Mouse (Mus musculus) yolk sac, embryonic 10.5 days (tissue): ENCODE results near the gene Cdrt4.

Experiments
- DNase-seq: peaks from one replicate; pipeline ENCODE4 v3.0.0-alpha.2; 2017; ENCODE audit warnings: low spot score

Gene Cdrt4

DNA sequence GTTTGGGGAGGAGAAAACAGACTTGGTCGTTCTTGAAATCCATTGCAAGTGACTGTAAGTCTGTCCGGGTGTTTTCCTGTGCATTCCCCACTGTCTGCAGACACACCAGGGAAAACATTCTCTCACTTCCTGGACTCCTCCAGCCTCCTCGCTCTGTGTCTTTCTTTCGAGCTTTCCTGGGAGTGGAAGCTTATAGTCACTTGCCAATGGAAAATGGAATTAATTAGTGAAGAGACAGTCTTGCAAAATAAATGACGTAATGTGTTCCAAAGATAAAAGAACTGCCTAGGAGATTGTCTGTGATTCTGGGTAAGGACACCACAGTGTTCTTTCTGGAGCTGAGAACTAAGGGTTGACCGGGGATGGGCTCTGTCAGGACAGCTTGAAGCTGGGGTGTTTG, 7.5 kb upstream of the Cdrt4 start:
- DNase-seq, result no peak

DNA sequence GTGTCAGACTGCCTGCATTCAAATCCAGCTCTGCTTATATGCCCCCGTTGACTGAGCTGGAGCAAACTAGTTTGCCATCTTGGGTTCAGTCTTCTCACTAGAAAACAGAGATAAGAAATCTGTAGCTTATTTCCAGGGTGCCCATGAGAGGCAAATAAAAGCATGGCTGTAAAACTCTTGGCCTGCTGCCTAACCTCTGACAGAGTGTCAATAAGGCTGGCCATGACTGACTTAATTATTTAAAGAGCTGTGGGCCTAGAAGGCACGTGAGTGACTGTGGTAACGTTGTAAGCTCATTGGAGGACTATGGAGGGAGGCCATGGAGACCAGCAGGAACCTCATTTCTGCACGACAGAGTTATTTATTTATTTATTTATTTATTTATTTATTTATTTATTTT, 5.5 kb upstream of the Cdrt4 start:
- DNase-seq, result no peak

DNA sequence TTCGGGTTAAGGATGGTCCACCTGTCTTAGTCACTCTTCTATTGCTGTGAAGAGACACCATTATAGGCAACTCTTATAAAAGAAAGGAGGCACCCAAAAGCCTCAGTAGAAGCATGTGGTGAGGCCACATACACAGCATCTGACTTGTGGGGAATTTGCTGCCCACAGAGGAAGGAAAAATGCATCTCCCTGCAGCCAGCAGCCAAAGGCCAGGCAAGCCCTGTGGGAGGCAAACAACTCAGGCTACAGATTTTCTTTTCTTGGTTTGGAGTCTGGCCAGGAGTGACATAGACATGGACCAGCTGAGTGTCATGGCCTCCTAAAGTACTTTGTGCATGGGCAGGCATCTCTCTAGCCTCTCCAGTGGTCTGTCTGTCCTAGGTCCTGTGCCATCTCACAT, 1.4 kb upstream of the Cdrt4 start:
- no peak for DNase-seq

DNA sequence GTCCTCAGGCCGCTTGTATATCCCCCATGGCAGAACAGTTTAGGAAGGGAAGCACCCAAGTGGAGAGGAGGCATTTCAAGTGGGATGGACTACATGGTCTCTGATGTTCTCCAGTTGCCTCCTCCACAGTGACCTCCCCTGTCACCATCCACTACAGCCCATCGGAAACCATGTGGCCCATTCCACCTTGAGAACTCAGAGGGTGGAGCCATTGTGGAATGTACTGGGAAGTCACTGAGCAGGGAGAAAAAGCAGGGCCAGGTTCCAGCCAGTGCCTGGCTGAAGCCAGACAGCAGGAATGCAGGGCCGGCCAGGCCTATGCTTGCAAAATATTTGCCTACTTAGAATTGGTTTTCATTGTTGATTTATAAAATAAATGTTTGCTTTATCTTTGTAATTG, 3.8 kb downstream of the Cdrt4 start:
- no peak for DNase-seq

DNA sequence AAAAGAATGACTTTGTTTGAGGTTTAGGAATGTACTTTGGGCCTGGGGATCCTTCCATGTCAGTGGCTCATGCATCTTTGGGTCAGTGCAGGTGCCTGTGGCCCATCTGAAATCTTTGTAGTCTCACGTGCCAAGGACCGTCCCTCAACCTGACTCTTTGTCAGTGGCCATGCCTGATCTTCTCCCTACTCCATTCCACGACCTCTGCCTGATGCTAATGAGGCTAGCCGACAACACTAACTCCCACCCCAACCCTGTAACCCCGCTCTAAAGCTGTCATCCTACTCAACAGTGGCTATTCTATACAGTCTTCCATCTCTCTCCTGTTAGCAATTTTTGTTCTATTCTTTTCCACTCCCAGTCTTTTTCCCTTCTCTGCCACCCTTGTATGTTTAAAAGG, 4.2 kb downstream of the Cdrt4 start:
- DNase-seq, result no peak

DNA sequence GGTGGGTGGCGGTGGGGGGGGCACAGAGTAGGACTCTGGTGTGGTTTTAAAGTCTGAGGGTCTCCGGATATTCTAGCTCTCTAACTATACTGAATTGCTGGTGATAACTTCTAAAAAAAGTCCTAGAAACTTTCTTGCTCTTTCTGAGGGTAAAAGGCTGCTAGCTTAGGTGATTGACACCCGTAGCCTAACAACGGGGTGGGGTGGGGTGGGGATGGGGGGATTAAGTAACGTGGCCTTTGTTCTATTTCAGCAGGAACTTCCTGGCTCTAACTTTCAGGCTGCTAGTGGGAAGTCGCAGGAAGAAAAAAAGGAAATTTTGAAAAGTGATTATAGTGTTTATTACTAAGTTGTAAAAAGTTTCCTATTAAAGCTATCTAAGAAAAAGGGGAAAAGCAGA, 4.8 kb downstream of the Cdrt4 start:
- DNase-seq, result no peak

DNA sequence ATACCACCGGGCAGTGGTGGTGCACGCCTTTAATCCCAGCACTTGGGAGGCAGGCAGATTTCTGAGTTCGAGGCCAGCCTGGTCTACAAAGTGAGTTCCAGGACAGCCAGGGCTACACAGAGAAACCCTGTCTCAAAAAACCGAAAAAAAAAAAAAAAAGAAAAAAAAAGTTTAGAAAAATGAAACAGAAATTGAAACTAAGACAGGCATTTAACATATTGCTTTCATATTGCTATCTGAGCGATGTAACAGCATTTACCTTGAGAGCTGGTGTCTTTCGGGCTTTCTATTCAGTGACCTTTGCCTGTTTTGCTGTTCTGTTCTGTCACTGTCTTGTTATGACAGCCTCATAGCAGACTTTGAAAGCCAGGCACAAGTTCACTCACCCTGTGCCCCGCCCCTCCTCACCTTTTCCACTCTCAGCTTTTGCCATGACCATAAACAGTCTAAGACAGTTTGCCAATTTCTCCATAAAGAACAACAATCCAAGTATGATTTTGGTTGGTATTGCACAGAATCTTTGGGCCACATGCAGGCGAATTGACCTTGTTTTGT, 6.7 kb downstream of the Cdrt4 start:
- DNase-seq, result no peak

DNA sequence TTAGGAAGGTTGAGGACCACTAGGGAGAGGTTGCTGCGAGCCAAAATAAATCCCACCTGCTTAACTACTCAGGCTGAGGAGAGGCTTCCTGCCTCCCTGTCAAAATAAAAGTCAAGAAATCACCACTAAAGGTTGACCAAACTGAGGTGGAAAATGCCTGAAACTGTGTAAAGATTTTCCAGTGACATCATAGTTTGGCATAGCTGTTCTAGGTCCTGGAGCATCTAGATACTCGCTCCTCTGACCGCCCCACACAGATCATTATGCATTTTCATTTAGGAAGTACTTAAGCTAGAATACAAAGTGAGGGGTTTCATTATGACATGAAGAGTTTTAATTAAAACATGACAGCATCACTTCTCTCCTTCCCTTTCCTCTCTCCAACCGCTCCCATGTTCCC, 12.3 kb downstream of the Cdrt4 start:
- no peak for DNase-seq

DNA sequence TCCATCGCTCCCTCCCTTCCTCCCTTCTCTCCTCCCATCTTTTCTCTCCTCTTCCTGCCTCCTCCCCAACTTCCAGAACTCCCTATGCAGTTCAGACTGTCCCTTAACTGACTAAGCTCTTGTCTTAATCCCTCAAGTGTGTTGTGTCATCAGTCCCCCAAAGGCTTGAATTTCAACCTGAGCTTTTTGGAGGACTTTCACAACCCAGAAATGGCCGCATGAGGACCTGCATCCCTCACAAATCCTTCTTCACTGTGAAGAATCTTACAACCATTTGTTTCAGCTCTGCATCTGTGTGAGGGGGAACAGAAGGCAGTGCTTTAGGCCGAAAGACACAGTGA, 15.4 kb downstream of the Cdrt4 start:
- DNase-seq, result peak; percentile 7

DNA sequence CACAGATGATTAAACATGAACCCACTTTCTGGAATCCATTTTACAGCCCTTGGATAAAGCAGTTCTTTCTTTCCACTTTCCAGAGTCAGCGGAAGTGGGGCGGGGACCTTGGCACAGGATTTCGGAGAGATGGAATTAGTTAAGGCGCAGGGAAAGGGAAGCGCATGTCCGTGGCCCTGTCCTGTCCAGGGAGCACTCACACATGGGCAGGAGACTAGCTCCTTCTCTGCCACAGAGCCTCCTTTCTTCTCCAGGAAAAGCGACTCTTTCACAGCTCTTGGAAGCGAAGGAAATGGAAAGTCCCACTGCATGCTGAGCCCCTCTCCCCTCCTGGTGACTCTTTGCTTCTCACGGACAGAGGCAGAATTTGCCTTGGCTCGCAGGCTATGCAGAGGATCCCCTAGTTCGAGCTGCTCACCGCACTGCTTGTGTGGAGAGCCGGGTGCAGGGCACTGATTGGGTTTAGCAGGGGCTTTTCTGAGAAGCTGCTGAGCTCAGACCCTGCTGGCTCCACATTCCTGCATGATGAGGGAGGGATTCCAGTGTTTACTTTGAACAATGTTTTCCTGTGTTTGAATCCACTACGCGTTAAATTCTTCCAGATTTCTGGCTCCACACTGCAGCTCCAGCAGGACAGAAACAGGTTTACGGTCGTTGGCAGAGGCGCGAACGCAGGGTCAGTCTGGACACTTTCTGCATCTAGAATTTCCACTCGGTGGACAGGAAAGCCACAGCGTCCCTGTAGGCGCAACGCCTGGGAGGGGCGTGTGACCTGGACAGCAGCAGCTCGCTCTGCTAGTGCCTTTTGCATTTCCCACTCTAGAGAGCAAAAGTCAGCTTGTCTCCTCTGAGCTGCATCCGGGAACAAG, 16.0 kb downstream of the Cdrt4 start:
- peak; percentile 72 for DNase-seq

DNA sequence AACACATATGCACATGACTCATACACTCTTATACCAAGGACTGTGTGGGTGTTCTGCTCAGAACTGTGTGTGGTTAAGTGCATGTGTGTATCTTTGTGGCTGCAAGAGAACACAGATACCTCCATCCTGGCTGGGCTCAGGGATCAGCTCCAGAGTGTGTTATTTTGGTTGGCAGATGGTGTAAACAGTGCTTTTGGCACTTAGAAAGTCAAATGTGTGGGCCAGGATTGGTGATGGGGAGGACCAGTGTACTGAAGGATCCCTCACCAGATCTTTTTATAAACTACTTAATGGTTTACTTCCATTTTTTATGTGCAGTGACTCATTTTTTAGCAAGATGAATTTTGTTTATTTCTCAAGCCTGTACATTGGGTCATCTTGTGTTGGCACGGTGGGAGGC, 26.2 kb downstream of the Cdrt4 start:
- no peak for DNase-seq

DNA sequence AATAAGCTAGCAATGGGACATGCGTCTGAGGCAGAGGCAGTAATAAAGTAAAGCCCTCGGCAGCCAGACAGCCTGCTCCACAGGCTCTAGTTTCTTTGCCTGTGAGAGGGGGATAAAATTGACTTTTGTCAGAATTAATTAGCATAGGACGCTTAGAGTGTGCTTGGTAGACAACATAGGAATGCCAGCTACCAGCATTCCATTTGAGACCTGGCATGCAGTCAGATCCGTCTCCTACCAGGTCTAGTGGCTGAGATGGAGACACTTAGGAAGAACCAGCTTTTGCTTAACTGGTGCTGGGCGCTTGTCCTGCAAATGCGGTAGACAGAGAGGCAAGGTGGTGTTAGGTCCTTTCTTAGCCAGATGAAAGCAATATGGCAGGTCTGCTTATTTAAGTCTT, 27.9 kb downstream of the Cdrt4 start:
- DNase-seq, result no peak

DNA sequence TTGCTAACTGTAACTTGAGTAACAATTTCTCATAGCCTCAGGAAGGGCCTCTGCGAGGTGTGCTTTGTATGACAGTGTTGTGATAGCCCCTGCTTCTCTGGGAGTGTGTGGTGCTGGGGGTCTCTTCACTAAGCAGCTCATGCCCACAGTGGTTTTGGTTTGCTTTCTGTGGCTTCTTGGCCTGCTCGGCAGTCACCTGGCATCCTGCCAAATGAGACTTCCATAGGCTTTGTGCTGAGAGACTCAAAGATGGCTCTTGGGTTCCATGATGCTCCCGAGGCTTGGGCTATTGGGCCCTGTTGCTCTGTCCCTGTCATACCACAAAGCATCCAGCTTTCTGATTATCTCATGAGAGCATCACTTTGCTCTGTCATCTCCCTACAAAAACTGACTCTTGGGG, 30.7 kb downstream of the Cdrt4 start:
- no peak for DNase-seq

DNA sequence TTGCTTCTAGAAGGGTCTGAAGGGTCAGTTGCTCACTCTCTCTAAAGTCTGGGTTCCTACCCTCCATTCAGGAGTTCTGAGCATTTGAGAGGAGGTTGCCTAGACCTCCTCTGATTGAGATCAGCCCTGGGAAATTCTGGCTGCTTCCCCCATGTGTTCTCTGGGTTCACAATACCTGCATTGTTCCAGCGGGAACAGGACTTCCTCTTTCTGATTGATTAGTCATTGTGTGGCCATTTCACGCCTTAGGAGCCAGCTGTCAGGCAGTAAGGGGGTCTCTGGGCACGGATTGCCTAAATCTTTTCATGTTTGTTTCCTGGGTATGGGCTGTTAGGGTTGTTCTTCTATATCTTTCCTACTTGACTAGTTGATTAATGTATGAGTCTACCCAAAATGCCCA, 32.8 kb downstream of the Cdrt4 start:
- DNase-seq, result no peak

DNA sequence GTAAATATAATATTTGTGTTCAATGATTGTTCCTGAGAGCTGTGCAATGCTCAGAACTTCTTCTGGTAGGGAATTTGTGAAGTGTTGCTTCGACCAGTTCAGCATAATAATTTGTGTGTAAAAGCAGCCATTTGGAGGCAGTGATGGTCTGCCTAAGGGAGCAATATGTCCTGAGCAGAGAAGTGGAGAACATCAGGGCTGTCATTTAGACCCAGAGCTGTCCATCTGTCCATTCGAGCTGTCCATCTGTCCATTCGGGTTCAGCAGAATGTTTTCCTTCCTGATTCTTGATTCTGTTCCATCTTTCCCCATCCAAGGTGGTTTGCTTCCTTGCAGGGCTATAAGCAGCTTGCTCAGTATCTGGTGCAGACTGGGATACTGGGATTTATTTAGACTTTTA, 33.4 kb downstream of the Cdrt4 start:
- no peak for DNase-seq

DNA sequence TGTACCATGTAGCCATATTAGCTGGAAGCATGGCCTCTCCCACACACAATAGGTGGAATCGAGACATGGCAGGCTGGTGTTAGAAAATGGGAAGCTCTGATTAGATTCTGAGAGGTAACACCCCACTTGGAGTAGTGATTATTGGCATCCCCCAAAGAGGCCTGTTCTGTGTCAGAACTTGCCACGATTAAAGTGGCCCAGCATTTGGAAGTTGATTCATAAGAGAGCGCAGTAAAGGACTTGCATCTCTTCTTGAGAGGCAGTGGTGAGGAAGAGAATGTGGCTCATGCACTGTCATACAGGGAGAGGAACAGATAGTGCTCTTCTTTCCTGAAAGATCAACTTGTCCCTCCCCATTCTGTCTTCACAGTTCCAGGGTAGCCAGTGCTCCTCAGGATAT, 34.1 kb downstream of the Cdrt4 start:
- DNase-seq, result no peak

DNA sequence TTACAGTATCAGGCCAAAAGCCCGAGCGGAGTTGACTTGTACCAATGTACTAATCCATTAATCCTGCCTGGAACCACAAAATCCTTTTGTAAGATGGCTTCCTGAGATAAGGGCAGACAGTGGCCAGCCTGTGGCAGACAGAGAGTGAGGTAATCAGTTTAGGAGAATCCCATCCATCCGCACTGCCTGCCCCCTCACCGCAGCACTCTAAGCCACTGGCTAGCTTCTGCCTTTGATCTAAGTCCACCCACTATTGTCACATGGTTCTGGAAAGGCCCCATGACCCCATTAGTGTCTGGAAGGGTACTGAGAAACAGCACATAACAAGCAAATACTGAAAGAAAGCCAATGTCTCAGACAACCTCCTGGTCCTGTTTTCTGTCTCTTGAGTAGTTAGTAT, 35.6 kb downstream of the Cdrt4 start:
- no peak for DNase-seq

DNA sequence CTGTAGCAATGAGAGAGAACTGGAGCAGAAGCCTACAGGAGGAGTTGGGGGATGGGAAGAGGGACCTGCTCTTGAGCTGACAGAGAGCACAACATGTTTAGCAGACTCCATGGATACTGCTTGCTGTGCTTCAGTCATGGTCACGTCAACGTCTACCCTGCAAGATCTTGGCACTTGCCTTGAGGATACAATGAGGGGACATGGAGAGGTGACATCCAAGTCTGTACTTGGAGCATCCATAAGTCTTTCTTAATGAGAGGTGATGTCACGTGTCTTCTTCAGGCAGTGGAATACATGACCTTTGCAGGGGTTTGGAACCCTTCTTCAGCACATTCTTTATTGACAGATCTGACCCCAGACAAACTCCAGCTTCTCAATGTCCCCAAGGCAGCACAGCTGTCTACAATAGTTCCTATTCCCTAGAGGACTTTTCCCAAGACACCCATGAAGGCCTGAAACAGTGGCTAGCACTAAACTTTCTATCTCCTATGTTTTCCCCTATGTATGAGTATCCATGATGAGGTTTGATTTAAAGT, 39.2 kb downstream of the Cdrt4 start:
- no peak for DNase-seq

DNA sequence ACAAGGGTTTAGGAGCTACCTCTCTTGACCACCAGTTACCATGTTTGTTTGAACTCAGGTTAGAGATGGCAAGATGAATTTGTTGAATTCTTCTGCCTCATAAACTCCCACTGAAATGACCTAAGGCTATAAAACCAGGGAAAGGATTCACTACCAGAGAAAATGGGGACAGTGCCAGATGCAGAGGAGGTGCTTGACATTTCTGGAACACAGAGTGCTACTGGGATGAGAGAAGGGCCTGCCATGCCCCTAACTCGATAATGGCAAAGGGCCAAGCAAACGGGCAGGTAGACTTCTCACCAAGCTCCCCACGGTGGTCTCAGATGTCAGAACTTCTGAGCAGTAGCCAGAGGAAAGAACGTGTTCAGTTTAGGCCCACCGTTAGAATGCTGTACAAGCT, 39.8 kb downstream of the Cdrt4 start:
- DNase-seq, result no peak

DNA sequence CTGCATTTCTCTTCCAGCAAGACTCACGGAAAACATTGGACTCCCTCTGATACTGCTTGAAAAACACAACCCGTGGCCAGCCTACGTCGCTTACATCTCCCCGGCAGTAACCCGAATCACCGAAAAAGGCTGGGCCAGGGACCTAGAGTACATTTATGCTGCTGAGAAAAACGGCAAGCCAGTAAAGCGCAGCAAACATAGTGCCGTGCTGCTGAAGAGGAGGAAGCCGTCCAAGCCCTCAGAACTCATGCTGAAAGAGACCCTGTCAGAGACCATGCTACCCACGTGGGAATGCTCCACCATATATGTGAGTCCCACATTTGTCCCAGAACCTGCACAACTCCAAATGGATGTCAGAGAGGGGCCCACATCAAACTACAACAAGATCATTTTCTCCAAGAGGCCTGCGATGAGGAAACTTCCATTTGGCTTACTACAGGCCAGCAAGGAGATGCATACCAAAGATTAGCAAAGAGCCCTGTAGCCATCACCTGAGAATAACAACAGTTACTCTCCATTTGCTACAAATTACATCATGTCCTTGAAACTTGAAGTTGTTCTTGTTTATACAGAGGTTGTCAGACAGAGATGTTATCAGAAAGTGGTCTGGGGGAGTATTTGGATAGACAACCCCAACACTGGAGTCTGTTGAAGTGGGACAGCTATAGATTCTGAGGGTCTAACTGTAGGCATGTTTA, 41.7 kb downstream of the Cdrt4 start:
- no peak for DNase-seq

DNA sequence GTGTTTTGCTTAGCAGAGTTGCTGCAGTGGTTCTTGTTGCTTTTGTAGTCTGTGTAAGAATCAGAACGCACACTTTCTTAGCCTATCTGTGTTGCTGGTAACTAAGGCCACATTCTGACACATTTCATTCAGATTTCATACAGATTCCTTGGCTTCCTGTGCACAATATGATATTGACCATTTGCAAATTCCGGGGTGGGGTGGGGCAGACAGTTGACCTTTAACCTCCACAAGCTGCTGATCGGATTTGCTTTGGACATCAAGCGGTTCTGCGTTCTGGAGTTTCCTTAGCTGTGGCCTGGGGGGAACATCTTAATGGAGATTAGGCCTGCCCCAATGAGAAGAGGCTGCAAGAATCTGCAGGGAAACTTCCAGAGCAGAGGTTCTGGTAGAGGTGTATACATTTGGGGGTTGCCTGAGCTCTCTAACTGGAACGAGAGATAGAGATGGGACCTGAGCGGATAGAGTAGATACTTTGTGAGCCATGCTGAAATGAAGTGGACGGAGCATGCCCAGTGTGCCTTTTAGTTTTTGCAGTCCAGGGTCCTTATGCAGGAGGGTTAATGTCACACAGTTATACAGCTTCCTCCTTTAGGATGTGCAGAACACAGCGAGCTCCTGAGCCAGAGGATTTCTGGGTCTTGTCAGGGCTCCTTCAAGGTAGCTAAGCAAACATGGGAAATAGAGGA, 44.2 kb downstream of the Cdrt4 start:
- DNase-seq, result peak; percentile 56

DNA sequence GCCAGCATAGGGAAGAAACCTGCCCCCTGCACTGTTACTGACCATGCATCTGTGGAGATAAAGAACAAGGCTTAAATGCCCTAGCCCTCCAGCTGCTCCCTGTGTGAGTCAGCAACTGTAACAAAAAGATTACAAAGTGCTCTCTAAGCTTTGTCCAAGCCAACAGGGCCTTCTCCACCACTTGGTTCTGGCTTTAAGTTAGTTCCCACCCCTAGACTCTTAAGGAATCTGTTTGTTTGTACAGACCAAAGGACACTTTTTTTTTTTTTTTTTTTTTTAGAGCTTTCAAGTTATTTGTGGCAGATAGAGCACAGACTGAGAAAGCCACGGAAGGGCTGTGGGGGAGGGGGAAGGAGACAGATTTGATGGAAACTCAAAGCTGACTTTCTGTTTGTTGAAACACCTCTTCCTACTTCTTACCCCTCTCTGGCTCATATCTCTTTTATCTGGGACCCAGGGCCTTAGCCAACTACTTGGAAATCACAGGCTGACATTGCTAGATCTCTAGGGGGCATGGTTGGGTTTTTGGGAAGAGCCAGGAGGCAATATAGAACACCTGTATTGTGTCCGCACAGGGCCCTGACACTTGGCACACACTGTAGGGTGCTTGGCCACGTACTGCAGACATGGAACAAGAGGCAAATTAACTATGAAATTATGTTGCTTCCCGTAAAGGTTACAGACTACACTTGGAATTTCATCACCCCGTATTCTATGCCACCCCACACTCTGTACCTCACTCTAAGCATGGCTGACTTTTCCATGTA, 44.9 kb downstream of the Cdrt4 start:
- no peak for DNase-seq
